Mouse (Mus musculus) neutrophil, adult 5-6 weeks (primary cell): Measurements from ENCODE around the gene Kifc5b. TPM values are rescaled to one million over a fixed set of nuclear protein-coding genes. Genes with fewer than 3 reads are reported as not detected.

Experiments
- total RNA-seq: library from RNA; stranded (forward); fragments of 200-1000 nt; gene quantifications from 2 replicates; pipeline ENCODE4 v1.2.3, GENCODE M21; 2017

Kifc5b gene
- total RNA-seq, 1 experiment from 2014 or later = 6.8 TPM

Other genes with a start within 250 kb of the Kifc5b start
- 181 and 193 TPM in 2 replicates for gene Crebrf, start 201.4 kb upstream of the Kifc5b start, total RNA-seq
- 31.8 and 35.1 TPM in 2 replicates for gene Bnip1, start 136.0 kb upstream of the Kifc5b start, total RNA-seq
- gene Nkx2-5, start 72.1 kb upstream of the Kifc5b start, total RNA-seq = not detected in 2 replicates
- gene Phf1, start 16.0 kb downstream of the Kifc5b start, total RNA-seq = 80.8 and 95.3 TPM in 2 replicates
- 19.9 and 22.3 TPM in 2 replicates for gene Cuta, start 22.5 kb downstream of the Kifc5b start, total RNA-seq
- 0.86 and 0.93 TPM in 2 replicates for gene Syngap1, start 24.2 kb downstream of the Kifc5b start, total RNA-seq
- 20.9 and 32.8 TPM in 2 replicates for gene Zbtb9, start 56.1 kb downstream of the Kifc5b start, total RNA-seq
- gene Bak1, start 111.9 kb downstream of the Kifc5b start, total RNA-seq = 27.1 and 32.5 TPM in 2 replicates
- gene Itpr3, start 140.2 kb downstream of the Kifc5b start, total RNA-seq = 71.1 and 73.7 TPM in 2 replicates
- gene Uqcc2, start 216.8 kb downstream of the Kifc5b start, total RNA-seq = 32.9 and 33.4 TPM in 2 replicates